Mouse (Mus musculus) G1E (cell line): ENCODE results near the gene Rarres2.

Experiments used
- CTCF ChIP-seq: IDR thresholded peaks from 2 replicates; pipeline ENCODE4 v1.5.1; 2012; ENCODE audit warnings: low read depth, low read length, inconsistent platforms, mixed read lengths
- GATA2 ChIP-seq: IDR thresholded peaks from 2 replicates; pipeline ENCODE4 v1.6.1; 2012; ENCODE audit warnings: low read depth, low read length, inconsistent platforms, borderline replicate concordance

- TF ChIP-seq CTCF (no peak), GATA2 (no peak)
Observed at GRCm38 (mm10) chr6:48534913-48535312, 37.7 kb downstream of the Rarres2 start.
